Mouse (Mus musculus) bone marrow, adult 2 months (tissue): ENCODE results near the gene Psmb3. TPM values are rescaled to one million over a fixed set of nuclear protein-coding genes. Genes with fewer than 3 reads are reported as not detected.

ENCODE experiments used
- H3K27ac ChIP-seq: fragments of 200-500 bp; 2 replicates; pipeline ENCODE4 v1.5.1; 2012; ENCODE audit warnings: low read depth, mild to moderate bottlenecking, control low read depth, inconsistent platforms, low read length; ENCODE audit not compliant: control insufficient read depth, poor library complexity, insufficient read depth
- H3K4me1 ChIP-seq: fragments of 200-500 bp; 2 replicates; pipeline ENCODE4 v1.6.1; 2011; ENCODE audit warnings: low read length; ENCODE audit not compliant: control insufficient read depth, insufficient read depth
- H3K4me3 ChIP-seq: fragments of 200-500 bp; replicated peaks from 2 replicates; pipeline ENCODE3; 2011; ENCODE audit warnings: mild to moderate bottlenecking, low read depth, low read length, control low read depth; ENCODE audit not compliant: control insufficient read depth
- CTCF ChIP-seq: fragments of 200-500 bp; IDR thresholded peaks from 2 replicates; pipeline ENCODE4 v1.5.1; 2011; ENCODE audit warnings: low read length, control low read depth; ENCODE audit not compliant: control insufficient read depth, insufficient read depth
- POLR2A ChIP-seq: fragments of 200-500 bp; IDR thresholded peaks from 2 replicates; pipeline ENCODE4 v1.6.1; 2011; ENCODE audit warnings: low read depth, mild to moderate bottlenecking, control low read depth, low read length, borderline replicate concordance; ENCODE audit not compliant: control insufficient read depth
- WGBS: fragments of 180-500 bp; shearing (Covaris S2); methylation state at CpG from one replicate; pipeline ENCODE4 v1.1.7; 2018; 5-methylcytosine and 5-hydroxymethylcytosine counted together
- polyA plus RNA-seq: library from polyadenylated mRNA; stranded (reverse); fragments of >200 nt; gene quantifications from 2 replicates; pipeline ENCODE4 v1.2.4, GENCODE M21; 2011; ENCODE audit warnings: low replicate concordance; ENCODE audit not compliant: missing spikeins, insufficient read depth, insufficient read length

Gene Psmb3
- polyA plus RNA-seq, 1 experiment: 152 TPM

GRCm38 (mm10) chr11:97671177-97671527 is 32.0 kb upstream of the Psmb3 start:
- H3K4me3 ChIP-seq: no peak overlapping the region
- TF ChIP-seq POLR2A (no peak), CTCF (no peak)
- H3K27ac ChIP-seq: no peak overlapping the region
- 62% methylated on average over 2 of the region's 2 CpGs for WGBS
- no peaks in the 10 kb centered on the region for H3K4me1 ChIP-seq

DNA sequence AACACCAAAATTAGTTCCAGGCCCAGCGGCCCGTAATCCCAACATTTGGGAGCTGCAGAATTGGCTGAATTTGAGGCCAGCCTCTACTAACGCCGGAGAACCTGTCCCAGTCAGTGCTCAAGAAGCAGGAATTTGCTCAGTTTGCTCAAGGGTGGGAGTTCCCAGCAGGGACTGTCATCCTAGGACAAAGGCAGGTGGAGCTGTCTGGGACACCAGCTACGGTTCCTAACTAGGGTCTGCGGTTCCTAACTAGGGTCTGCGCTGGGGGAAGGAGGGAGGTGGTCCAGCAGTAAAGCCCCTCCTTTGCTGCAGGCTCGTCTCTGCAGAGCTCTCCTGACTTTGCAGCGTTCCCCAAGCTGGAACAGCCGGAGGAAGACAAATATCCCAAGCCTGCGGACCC is 30.1 kb upstream of the Psmb3 start:
- H3K4me3 ChIP-seq: no peak overlapping the region
- H3K4me1 ChIP-seq: no peaks in the 10 kb centered on the region
- no peak for TF ChIP-seq POLR2A
- no peak overlapping the region for H3K27ac ChIP-seq
- 87% methylated on average over 11 of the region's 11 CpGs for WGBS

DNA sequence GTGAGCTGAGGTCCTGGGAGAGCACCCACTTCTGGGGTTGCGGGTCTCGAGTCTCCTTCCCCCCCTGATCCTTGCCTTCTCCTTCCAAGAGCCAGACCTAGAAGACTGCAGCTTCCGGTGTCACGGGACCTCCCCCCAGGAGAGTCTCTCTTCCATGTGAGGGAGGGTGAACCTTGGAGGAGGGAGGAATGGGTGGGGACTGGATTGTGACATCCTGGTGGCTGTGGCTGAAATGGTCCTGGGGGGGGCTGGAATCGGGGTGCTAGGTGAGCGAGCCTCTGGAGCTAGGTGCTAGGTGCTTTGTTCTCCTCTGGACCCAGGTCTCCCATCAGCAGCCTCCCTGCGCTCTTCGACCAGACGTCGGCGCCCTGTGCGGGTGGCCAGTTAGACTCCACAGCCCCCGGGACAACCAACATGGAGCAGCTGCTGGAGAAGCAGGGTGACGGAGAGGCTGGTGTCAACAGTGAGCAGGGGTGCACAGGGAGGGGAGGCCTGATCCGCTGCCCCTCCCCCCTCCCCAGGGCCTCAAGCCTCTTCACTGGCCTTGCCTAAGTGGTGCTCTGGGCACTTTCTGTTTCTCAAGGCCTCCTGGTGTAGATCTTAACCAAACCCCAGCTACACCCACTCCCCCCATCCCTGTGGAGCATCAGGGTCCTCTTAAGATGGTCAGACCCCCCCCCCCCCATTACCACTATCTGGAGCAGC is 27.0 kb upstream of the Psmb3 start:
- no peak overlapping the region for H3K27ac ChIP-seq
- TF ChIP-seq CTCF: no peak
- no peak for TF ChIP-seq POLR2A

DNA sequence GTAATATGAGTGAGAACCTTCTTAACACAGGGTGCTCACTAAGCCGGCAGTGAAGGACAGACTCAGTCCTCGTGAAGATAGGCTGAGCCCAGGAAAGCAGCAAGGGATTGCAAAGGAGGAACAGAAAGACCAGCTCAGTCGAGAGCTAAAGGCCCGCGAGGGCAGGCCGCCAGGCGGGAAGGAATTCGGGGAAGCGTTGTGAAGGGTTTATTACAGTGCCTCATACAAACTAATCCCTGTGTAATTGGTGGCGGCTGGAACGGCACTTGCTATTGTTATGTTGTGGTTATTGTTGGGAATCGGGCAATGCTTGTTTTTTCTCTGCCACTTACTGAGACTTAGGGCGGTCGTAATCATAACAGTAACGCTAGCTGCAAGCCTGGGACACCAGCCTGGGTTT is 25.8 kb upstream of the Psmb3 start:
- no peak overlapping the region for H3K27ac ChIP-seq
- H3K4me3 ChIP-seq: no peak overlapping the region
- WGBS: 87% methylated on average over 15 of the region's 15 CpGs
- H3K4me1 ChIP-seq: no peaks in the 10 kb centered on the region
- no peak for TF ChIP-seq POLR2A
- TF ChIP-seq CTCF: no peak

More for the DNA sequence above, 27.0 kb upstream of the Psmb3 start:
- 82% methylated on average over 15 of the region's 15 CpGs for WGBS
- Histone ChIP-seq H3K4me1 (no peaks in the 10 kb centered on the region), H3K4me3 (no peak overlapping the region)

DNA sequence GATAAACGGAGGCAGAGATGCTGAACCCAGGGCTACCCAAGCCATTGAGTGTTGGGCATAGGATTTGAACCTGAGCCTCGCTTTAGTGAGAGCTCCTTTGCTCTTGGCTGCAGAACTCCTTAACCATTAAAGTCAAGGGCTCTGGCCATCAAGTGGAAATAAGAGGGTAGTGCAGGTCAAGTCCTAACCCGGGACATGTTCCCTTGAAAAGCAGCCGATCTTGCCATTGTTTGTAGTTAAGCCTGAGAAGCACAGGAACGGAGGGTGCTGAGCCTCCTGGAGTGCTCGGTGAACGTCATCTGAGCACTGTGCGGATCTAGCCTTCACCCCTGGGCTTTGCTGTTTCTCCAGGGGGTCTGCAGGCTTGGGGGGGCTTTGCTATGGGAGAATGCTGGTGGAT is 25.4 kb upstream of the Psmb3 start:
- Histone ChIP-seq H3K4me3 (no peak overlapping the region), H3K27ac (no peak overlapping the region), H3K4me1 (no peaks in the 10 kb centered on the region)
- TF ChIP-seq CTCF (no peak), POLR2A (no peak)
- 89% methylated on average over 8 of the region's 8 CpGs for WGBS

GRCm38 (mm10) chr11:97678301-97678700 is 24.9 kb upstream of the Psmb3 start:
- Histone ChIP-seq H3K4me1 (no peaks in the 10 kb centered on the region), H3K27ac (no peak overlapping the region), H3K4me3 (no peak overlapping the region)
- WGBS: 89% methylated on average over 15 of the region's 15 CpGs
- TF ChIP-seq CTCF (no peak), POLR2A (no peak)

DNA sequence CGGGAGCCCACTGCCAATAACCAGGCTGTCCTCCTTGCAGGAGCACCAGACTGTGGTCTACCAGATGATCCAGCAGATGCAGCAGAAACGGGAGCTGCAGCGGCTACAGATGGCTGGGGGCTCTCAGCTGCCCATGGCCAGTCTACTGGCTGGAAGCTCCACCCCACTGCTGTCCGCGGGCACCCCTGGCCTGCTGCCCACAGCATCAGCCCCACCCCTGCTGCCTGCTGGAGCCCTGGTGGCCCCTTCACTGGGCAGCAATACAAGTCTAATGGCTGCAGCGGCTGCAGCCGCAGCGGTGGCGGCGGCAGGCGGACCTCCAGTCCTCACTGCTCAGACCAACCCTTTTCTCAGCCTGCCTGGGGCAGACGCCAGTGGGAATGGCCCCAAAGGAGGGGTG is 22.8 kb upstream of the Psmb3 start:
- 84% methylated on average over 12 of the region's 12 CpGs for WGBS
- TF ChIP-seq POLR2A (no peak), CTCF (no peak)
- no peak overlapping the region for H3K27ac ChIP-seq
- no peak overlapping the region for H3K4me3 ChIP-seq
- H3K4me1 ChIP-seq: peaks cover 4% of the 10 kb centered on the region

DNA sequence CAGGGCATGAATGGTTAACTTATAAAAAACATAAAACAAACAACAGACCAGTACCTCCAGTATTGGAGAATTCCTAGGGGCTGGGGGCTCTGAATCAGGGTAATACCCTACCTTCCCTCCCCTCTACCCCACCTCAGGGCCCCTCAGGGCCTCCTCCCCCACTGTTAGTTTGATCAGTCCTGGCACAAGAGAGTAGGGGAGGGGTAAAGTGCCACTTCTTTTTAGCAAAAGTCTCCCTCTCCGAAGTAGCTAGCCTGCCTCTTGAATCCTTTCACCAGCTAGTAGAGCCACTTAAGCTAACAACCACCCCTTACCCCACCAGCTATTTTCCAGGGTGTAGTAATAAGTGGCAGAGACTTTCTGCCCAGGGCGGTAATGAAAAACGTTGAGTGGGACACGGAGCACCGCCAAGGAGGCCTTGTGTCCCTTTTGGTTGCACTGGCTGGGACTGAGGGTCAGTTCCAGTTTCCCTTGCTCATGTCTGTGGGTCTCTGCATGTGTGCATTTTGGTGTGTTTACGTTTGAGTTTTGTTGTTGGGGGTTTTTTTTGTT is 20.6 kb upstream of the Psmb3 start:
- no peak overlapping the region for H3K4me3 ChIP-seq
- peaks cover 4% of the 10 kb centered on the region for H3K4me1 ChIP-seq
- TF ChIP-seq CTCF (no peak), POLR2A (no peak)
- WGBS: 81% methylated on average over 6 of the region's 6 CpGs
- H3K27ac ChIP-seq: no peak overlapping the region
